Mouse (Mus musculus): ENCODE results near the gene Rasgrp3.
"Not testable (repeated sequence)": the region's sequence is repeated elsewhere in the genome, so short reads cannot be mapped to it uniquely, and the experiment has no call there.

The Rasgrp3 gene

GRCm38 (mm10) chr17:75461771-75462170, 26.1 kb downstream of the Rasgrp3 start:
- DNase-seq (ENCODE audit: low spot score in 2 of 2): no peak

GRCm38 (mm10) chr17:75463223-75463622, 27.5 kb downstream of the Rasgrp3 start:
- DNase-seq (ENCODE audit: low spot score in 2 of 2): not testable (repeated sequence)

GRCm38 (mm10) chr17:75463645-75464044, 27.9 kb downstream of the Rasgrp3 start:
- no peak for DNase-seq (ENCODE audit: low spot score in 2 of 2)

- DNase-seq (ENCODE audit: low spot score in 2 of 2): no peak
These were observed 28.8 kb downstream of the Rasgrp3 start for GRCm38 (mm10) chr17:75464331-75464982.

- no peak for DNase-seq (ENCODE audit: low spot score in 2 of 2)
These were observed 29.4 kb downstream of the Rasgrp3 start for GRCm38 (mm10) chr17:75464983-75465634.

- DNase-seq (ENCODE audit: low spot score in 2 of 2): no peak
These were observed 29.9 kb downstream of the Rasgrp3 start for GRCm38 (mm10) chr17:75465635-75465997.

- DNase-seq (ENCODE audit: low spot score in 2 of 2): no peak
These were observed 31.3 kb downstream of the Rasgrp3 start for GRCm38 (mm10) chr17:75466948-75467347.

- DNase-seq (ENCODE audit: low spot score in 2 of 2): no peak
These were observed 31.8 kb downstream of the Rasgrp3 start for GRCm38 (mm10) chr17:75467526-75467925.

- no peak for DNase-seq (ENCODE audit: low spot score in 2 of 2)
These were observed 32.9 kb downstream of the Rasgrp3 start for GRCm38 (mm10) chr17:75468479-75469114.

GRCm38 (mm10) chr17:75470325-75470724, 34.6 kb downstream of the Rasgrp3 start:
- no peak for DNase-seq (ENCODE audit: low spot score in 2 of 2)

GRCm38 (mm10) chr17:75470885-75471610, 35.4 kb downstream of the Rasgrp3 start:
- no peak for DNase-seq (ENCODE audit: low spot score in 2 of 2)

- DNase-seq (ENCODE audit: low spot score in 2 of 2): no peak
These were observed 36.1 kb downstream of the Rasgrp3 start for GRCm38 (mm10) chr17:75471644-75472253.

GRCm38 (mm10) chr17:75472379-75472778, 36.7 kb downstream of the Rasgrp3 start:
- DNase-seq (ENCODE audit: low spot score in 2 of 2): no peak

- DNase-seq (ENCODE audit: low spot score in 2 of 2): no peak
These were observed 40.3 kb downstream of the Rasgrp3 start for GRCm38 (mm10) chr17:75475985-75476384.

GRCm38 (mm10) chr17:75476736-75477416, 41.2 kb downstream of the Rasgrp3 start:
- no peak for DNase-seq (ENCODE audit: low spot score in 2 of 2)

GRCm38 (mm10) chr17:75477655-75478054, 42.0 kb downstream of the Rasgrp3 start:
- DNase-seq (ENCODE audit: low spot score in 2 of 2): no peak

- DNase-seq (ENCODE audit: low spot score in 2 of 2): no peak
These were observed 43.1 kb downstream of the Rasgrp3 start for GRCm38 (mm10) chr17:75478836-75479235.

GRCm38 (mm10) chr17:75479663-75480062, 44.0 kb downstream of the Rasgrp3 start:
- DNase-seq (ENCODE audit: low spot score in 2 of 2): no peak

GRCm38 (mm10) chr17:75480379-75480778, 44.7 kb downstream of the Rasgrp3 start:
- no peak for DNase-seq (ENCODE audit: low spot score in 2 of 2)

- no peak for DNase-seq (ENCODE audit: low spot score in 2 of 2)
These were observed 50.5 kb downstream of the Rasgrp3 start for GRCm38 (mm10) chr17:75486205-75486604.

GRCm38 (mm10) chr17:75495213-75495612, 59.5 kb downstream of the Rasgrp3 start:
- DNase-seq (ENCODE audit: low spot score in 2 of 2): no peak

All from thymus, postnatal 10 days (tissue).